Mouse (Mus musculus): ENCODE measurements at regions not wholly inside any gene's neighbourhood (a gene's known extent, or its start where the extent isn't known, plus 50 kb on each side); places are given as distances from the start of the nearest gene placed in this dataset.
A peak's percentile ranks its signal among the peaks of the same experiment; 100 is the strongest.
"Not testable (repeated sequence)": the region's sequence is repeated elsewhere in the genome, so short reads cannot be mapped to it uniquely, and the experiment has no call there.

DNA sequence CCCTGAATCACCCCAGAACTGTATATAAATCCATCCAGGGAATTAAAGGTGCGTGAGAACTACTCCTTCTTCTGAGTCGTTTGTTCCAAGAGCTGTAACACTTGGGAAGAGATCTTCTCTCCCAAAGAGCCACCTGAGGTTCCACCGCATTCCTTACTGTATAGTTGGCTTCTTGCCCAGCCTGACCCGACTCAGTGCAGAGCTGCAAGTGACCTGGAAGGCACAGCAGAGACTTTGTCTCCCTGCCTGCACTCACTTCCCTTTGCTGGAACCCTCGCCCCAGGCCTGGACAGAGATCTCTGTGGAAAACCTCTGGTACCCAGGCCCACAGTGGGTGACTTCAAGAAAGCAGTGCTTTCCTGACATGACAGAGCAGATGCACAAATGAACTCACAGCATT, 83.6 kb upstream of the Zfp706 start:
- H3K9me3 ChIP-seq (ENCODE audit: control insufficient read depth, low read length), result 0 out of 2 replicates have a peak, but pooled peaks cover 12% of the 10 kb centered on the region
- not testable (repeated sequence) for H3K4me2 ChIP-seq (replicated peaks); DNase-seq (ENCODE audit: low spot score); H3K4me3 ChIP-seq (replicated peaks; ENCODE audit: low read length); H3K4me1 ChIP-seq (replicated peaks; ENCODE audit: control insufficient read depth, insufficient read depth, low read length); H3K27me3 ChIP-seq (ENCODE audit: control insufficient read depth, insufficient read depth, low read length); H3K36me3 ChIP-seq (replicated peaks; ENCODE audit: control insufficient read depth, insufficient read depth); H3K27ac ChIP-seq; ATAC-seq (ENCODE audit: low FRiP score); H3K9ac ChIP-seq
- WGBS, result 77% methylated on average over 5 of the region's 5 CpGs

DNA sequence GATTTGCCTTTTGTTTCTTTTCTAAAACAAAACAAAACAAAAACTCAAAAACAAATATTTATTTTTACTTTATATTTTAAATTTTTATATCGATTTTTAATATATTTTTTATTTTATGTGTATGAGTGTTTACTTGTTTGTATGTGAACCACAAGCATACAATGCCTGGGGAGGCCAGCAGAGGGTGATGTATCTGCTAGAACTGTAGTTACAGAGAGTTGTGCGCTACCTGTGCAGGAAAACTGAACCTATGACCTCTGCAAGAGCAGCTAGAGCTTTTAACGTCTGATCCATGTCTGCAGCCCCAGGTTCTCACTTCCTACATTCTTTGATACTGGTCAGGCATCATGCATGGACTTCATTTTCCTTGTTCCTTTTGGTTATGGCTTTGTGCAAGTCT, 76.2 kb upstream of the Zfp706 start:
- 86% methylated on average over 3 of the region's 3 CpGs for WGBS
- no peak for ATAC-seq (ENCODE audit: low FRiP score)

DNA sequence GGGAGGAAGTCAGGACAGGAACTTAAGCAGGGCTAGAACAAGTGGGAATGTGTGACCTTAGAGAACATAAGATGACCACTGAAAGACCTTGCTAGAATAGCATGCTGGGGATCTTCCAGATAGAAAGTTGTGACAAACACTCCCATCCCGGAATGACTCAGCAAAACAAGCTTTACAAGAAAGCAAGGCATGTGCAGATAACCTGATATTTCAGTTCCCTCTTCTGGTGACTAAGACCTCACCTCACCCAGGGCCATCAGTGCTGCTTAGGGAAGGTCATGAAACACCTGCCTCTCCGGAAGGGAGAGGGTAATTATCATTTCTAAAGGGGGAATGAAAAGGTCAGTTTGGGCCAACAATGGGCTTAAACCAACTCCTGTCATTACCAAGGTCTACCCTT, 74.3 kb upstream of the Zfp706 start:
- ATAC-seq (ENCODE audit: low FRiP score), result no peak
- 80% methylated on average over 2 of the region's 2 CpGs for WGBS
- no peak overlapping the region for H3K4me2 ChIP-seq (replicated peaks)

More for the DNA sequence above, 76.2 kb upstream of the Zfp706 start:
- no peak overlapping the region for H3K9ac ChIP-seq
- no peak overlapping the region for H3K27ac ChIP-seq
- DNase-seq (ENCODE audit: low spot score), result no peak
- no peak overlapping the region for H3K4me2 ChIP-seq (replicated peaks)
- no peaks in the 10 kb centered on the region for H3K36me3 ChIP-seq (replicated peaks; ENCODE audit: control insufficient read depth, insufficient read depth)
- H3K9me3 ChIP-seq (ENCODE audit: control insufficient read depth, low read length), result 0 out of 2 replicates have a peak, but pooled peaks cover 12% of the 10 kb centered on the region
- no peak overlapping the region for H3K4me3 ChIP-seq (replicated peaks; ENCODE audit: low read length)
- H3K4me1 ChIP-seq (replicated peaks; ENCODE audit: control insufficient read depth, insufficient read depth, low read length), result no peaks in the 10 kb centered on the region
- H3K27me3 ChIP-seq (ENCODE audit: control insufficient read depth, insufficient read depth, low read length), result no peaks in the 10 kb centered on the region

DNA sequence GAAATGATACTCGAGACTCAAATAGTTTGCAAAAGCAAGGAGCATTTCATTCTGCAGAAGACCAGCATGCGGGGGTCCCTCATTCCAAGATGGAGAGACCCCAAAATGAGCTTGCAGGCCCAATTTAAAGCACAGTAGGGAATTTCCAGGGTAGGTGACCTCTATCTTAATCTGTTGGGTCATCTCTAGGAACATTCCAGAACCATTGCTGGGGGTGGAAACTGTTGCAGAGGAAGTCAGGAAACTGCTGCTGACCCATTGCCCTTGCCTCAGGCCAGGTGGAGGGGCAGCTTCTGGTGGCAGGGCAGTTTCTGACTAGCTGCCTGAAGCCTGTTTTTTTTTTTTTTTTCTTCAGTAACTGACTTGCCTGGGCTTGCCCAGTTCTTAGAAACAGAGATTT, 73.4 kb upstream of the Zfp706 start:
- H3K36me3 ChIP-seq (replicated peaks; ENCODE audit: control insufficient read depth, insufficient read depth), result no peaks in the 10 kb centered on the region
- H3K27ac ChIP-seq, result no peak overlapping the region
- H3K4me1 ChIP-seq (replicated peaks; ENCODE audit: control insufficient read depth, insufficient read depth, low read length), result no peaks in the 10 kb centered on the region
- ATAC-seq (ENCODE audit: low FRiP score) (no peak), DNase-seq (ENCODE audit: low spot score) (no peak)
- 93% methylated on average over 2 of the region's 2 CpGs for WGBS
- H3K9ac ChIP-seq, result no peak overlapping the region
- no peak overlapping the region for H3K4me3 ChIP-seq (replicated peaks; ENCODE audit: low read length)
- no peaks in the 10 kb centered on the region for H3K27me3 ChIP-seq (ENCODE audit: control insufficient read depth, insufficient read depth, low read length)
- H3K9me3 ChIP-seq (ENCODE audit: control insufficient read depth, low read length), result no peaks in the 10 kb centered on the region
- H3K4me2 ChIP-seq (replicated peaks), result no peak overlapping the region

More for the DNA sequence above, 74.3 kb upstream of the Zfp706 start:
- no peak overlapping the region for H3K4me3 ChIP-seq (replicated peaks; ENCODE audit: low read length)
- no peaks in the 10 kb centered on the region for H3K4me1 ChIP-seq (replicated peaks; ENCODE audit: control insufficient read depth, insufficient read depth, low read length)
- no peaks in the 10 kb centered on the region for H3K9me3 ChIP-seq (ENCODE audit: control insufficient read depth, low read length)
- no peak for DNase-seq (ENCODE audit: low spot score)
- no peak overlapping the region for H3K27ac ChIP-seq
- no peak overlapping the region for H3K9ac ChIP-seq
- no peaks in the 10 kb centered on the region for H3K36me3 ChIP-seq (replicated peaks; ENCODE audit: control insufficient read depth, insufficient read depth)
- no peaks in the 10 kb centered on the region for H3K27me3 ChIP-seq (ENCODE audit: control insufficient read depth, insufficient read depth, low read length)

DNA sequence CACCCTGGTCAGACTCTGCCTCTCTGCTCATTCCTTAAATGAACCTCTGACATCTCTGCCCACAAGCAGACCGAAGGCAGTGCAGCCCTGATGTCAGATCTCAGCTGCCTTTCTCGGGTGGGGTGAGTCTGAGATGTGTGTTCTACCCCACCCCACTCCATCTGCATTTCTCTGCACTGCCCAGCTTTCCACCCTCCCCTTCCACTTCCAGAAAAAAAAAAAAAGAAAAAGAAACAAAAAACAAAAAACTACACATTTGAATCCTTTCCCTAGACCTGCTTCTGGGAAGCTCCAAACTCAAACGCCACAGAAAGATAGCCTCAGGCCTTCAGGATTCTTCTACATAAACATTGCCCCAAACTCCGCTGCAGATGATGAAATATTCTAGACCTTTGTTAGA, 72.8 kb upstream of the Zfp706 start:
- Histone ChIP-seq H3K27me3 (ENCODE audit: control insufficient read depth, insufficient read depth, low read length) (no peaks in the 10 kb centered on the region), H3K36me3 (replicated peaks; ENCODE audit: control insufficient read depth, insufficient read depth) (no peaks in the 10 kb centered on the region), H3K4me1 (replicated peaks; ENCODE audit: control insufficient read depth, insufficient read depth, low read length) (no peaks in the 10 kb centered on the region), H3K4me2 (replicated peaks) (no peak overlapping the region), H3K27ac (no peak overlapping the region), H3K9ac (no peak overlapping the region), H3K4me3 (replicated peaks; ENCODE audit: low read length) (no peak overlapping the region), H3K9me3 (ENCODE audit: control insufficient read depth, low read length) (no peaks in the 10 kb centered on the region)
- ATAC-seq (ENCODE audit: low FRiP score) (no peak), DNase-seq (ENCODE audit: low spot score) (peak; percentile 2)
- WGBS, result 96% methylated on average over 4 of the region's 4 CpGs

DNA sequence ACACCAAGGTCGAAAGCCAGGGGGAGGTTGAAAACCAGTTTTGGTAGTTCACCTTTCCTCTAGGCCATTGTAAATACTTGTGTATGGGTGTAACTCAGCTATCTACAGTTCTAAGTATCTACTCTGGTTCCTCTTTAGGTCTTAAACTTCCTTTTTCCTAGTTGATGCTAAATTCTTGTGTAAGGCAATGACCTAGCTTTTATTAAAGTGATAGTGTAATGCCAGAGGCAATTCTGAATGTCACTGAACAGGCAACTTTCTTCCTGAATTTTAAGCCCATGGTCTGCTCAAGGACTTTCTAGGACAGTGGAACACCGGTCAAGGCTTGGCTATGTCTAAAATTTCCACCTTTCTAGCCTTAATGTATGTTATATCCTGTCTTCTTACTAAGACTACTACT, 66.6 kb upstream of the Zfp706 start:
- ATAC-seq (ENCODE audit: low FRiP score); H3K4me2 ChIP-seq (replicated peaks); H3K27ac ChIP-seq; H3K27me3 ChIP-seq (ENCODE audit: control insufficient read depth, insufficient read depth, low read length); H3K4me3 ChIP-seq (replicated peaks; ENCODE audit: low read length); H3K9ac ChIP-seq; H3K36me3 ChIP-seq (replicated peaks; ENCODE audit: control insufficient read depth, insufficient read depth); H3K9me3 ChIP-seq (ENCODE audit: control insufficient read depth, low read length); H3K4me1 ChIP-seq (replicated peaks; ENCODE audit: control insufficient read depth, insufficient read depth, low read length); DNase-seq (ENCODE audit: low spot score): not testable (repeated sequence)
- WGBS, result 89% methylated on average over 2 of the region's 2 CpGs

DNA sequence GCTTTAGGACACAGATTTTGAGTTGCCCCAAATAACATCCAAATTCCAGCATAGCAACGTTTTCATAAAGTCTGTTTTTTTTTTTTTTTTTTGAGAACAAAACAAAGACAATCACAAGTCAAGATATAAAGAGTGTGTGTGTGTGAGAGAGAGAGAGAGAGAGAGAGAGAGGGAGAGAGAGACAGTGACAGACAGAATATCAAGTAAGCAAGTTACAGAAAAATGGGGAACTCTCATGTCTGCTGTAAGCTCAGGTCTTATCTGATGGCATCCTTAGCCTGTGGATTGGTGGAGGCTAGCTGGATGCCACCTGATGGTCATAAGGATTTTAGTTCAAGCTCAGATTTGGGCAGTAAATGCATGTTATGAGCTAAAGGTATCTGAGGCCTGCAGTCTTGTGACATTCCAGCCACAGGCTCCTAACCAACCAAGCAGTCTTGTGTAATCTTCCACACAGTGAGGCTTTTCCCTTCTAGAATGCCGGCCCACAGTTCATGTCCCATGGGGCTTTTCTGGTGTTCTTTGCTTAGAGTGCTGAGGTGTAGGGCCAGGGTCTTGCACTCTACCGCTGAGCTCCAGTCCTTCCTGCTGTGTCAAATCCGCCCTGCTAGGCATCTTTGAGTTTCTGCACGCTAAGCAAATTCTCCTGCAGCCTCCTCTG, 64.8 kb upstream of the Zfp706 start:
- no peaks in the 10 kb centered on the region for H3K36me3 ChIP-seq (replicated peaks; ENCODE audit: control insufficient read depth, insufficient read depth)
- H3K4me2 ChIP-seq (replicated peaks), result no peak overlapping the region
- H3K4me1 ChIP-seq (replicated peaks; ENCODE audit: control insufficient read depth, insufficient read depth, low read length), result no peaks in the 10 kb centered on the region
- no peak overlapping the region for H3K27ac ChIP-seq
- no peaks in the 10 kb centered on the region for H3K27me3 ChIP-seq (ENCODE audit: control insufficient read depth, insufficient read depth, low read length)
- H3K9ac ChIP-seq, result no peak overlapping the region
- DNase-seq (ENCODE audit: low spot score), result peak; percentile 12
- H3K4me3 ChIP-seq (replicated peaks; ENCODE audit: low read length), result no peak overlapping the region
- no peaks in the 10 kb centered on the region for H3K9me3 ChIP-seq (ENCODE audit: control insufficient read depth, low read length)
- 87% methylated on average over 5 of the region's 5 CpGs for WGBS
- no peak for ATAC-seq (ENCODE audit: low FRiP score)

DNA sequence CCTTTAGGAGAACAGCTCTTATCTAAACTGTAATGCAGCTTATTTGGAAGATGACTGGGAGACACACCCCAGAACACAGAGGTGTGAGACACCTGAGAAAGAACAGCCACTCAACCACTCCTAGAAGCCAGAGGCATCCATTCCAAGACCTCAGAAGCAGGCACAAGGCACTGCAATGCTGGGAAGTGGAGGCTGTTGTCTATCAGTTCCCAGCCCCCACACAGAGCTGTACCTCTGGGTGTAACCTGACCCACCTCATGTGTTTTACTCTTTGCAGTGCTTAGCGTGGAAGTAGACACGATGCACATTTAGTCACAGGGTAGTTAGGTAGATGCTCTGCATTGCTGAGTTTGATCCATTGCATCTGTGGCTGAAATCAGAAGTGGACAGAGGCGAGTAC, 62.6 kb upstream of the Zfp706 start:
- no peaks in the 10 kb centered on the region for H3K4me1 ChIP-seq (replicated peaks; ENCODE audit: control insufficient read depth, insufficient read depth, low read length)
- H3K4me3 ChIP-seq (replicated peaks; ENCODE audit: low read length), result no peak overlapping the region
- H3K36me3 ChIP-seq (replicated peaks; ENCODE audit: control insufficient read depth, insufficient read depth), result no peaks in the 10 kb centered on the region
- ATAC-seq (ENCODE audit: low FRiP score) (no peak), DNase-seq (ENCODE audit: low spot score) (peak; percentile 2)
- H3K27me3 ChIP-seq (ENCODE audit: control insufficient read depth, insufficient read depth, low read length), result no peaks in the 10 kb centered on the region
- H3K9me3 ChIP-seq (ENCODE audit: control insufficient read depth, low read length), result no peaks in the 10 kb centered on the region
- no peak overlapping the region for H3K4me2 ChIP-seq (replicated peaks)
- WGBS, result 85% methylated on average over 3 of the region's 3 CpGs
- no peak overlapping the region for H3K9ac ChIP-seq
- H3K27ac ChIP-seq, result no peak overlapping the region

DNA sequence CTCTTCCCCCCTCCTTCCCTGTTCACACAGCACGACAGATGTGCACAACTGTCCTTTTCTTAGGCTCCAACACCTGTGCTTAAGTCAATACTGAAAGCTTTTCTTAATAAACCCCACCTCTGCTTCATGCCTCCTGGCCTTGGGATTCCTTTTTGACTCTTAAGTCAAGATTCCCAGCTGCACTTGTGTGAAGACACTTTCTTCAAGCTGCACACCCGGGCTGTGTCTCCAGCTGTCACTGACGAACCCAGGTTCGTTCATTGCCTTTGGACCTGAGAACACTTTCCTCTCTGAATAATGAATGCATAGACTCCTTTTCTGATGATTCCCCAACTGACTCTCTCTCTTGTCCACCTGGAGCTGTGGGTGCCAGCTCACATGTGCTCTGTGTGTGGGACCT, 59.8 kb upstream of the Zfp706 start:
- ATAC-seq (ENCODE audit: low FRiP score), result no peak
- Histone ChIP-seq H3K4me3 (replicated peaks; ENCODE audit: low read length) (no peak overlapping the region), H3K36me3 (replicated peaks; ENCODE audit: control insufficient read depth, insufficient read depth) (no peaks in the 10 kb centered on the region), H3K4me1 (replicated peaks; ENCODE audit: control insufficient read depth, insufficient read depth, low read length) (no peaks in the 10 kb centered on the region), H3K4me2 (replicated peaks) (no peak overlapping the region), H3K27me3 (ENCODE audit: control insufficient read depth, insufficient read depth, low read length) (no peaks in the 10 kb centered on the region), H3K9me3 (ENCODE audit: control insufficient read depth, low read length) (no peaks in the 10 kb centered on the region), H3K27ac (no peak overlapping the region), H3K9ac (no peak overlapping the region)
- no peak for DNase-seq (ENCODE audit: low spot score)
- WGBS, result 93% methylated on average over 4 of the region's 4 CpGs

Measured in hindbrain, embryonic 14.5 days (tissue).